Mouse (Mus musculus) c-Kit-positive CD71-negative TER-119-negative erythroid progenitor cells, embryonic 14.5 days (primary cell): ENCODE results near the gene Gm8332.
"Not testable (repeated sequence)": the region's sequence is repeated elsewhere in the genome, so short reads cannot be mapped to it uniquely, and the experiment has no call there.

Experiments used
- DNase-seq: peaks from one replicate; pipeline ENCODE4 v3.0.0-alpha.2; 2013; ENCODE audit warnings: low read depth

The Gm8332 gene

DNA sequence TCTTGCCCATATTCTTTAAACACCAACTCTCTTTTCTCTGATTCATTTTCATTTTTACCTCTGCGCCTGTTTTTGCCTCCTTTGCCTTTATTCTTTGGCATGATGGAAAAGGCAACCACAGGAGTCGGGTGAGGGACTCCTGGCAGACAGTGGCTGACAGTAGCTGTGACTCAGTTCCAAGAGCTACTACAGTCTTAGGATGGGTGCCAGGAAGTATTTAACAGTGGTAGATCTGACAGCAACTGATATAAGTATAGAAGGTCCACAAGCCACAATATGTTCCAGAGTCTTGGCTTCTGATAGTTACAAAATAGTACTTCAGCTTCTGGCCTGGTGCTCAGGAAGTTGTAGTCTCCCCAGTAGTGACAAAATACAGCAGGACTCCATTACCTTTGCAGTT, at the start of gene Gm8332:
Gene Gm8332 (minus strand): TSS at position 101 of the 400 bp plus-strand sequence.
- DNase-seq, result not testable (repeated sequence)

DNA sequence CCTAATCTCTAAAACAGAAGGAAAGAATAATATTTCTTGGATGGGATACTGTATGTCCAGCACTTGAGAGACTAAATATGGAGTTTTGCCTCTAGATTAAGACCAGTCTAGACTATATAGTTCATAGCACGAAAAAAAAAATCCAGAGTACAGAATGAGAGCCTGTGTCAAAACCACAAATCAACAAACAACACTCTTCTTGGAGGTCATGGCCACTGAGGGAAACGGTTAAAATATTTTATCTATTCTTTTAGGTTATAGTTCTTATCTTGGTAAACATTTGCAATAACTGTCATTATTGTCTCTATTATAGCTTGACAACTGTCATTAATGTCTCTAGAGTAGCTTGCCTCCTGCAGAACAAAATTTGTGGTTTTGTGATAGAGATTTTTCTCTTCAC, 47.3 kb upstream of the Gm8332 start:
- not testable (repeated sequence) for DNase-seq

DNA sequence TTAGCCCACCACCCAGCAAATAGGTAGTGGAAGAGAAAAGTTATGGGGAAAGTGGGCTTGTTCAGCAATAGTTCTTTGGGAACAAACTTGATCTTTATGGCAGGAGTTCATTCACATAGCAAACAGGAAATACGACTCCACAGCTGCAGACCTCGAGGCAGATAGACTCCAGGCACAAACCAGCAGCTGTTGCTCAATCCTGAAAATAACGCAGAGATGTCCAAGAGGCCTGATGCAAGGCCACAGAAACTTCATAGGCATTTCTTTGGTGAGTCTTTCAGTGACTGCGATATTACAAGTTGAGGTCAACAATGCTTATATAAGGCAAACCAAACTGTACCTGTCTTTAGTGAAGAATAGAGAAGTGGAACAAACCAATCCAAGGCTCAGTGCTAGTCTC, 43.2 kb upstream of the Gm8332 start:
- not testable (repeated sequence) for DNase-seq

DNA sequence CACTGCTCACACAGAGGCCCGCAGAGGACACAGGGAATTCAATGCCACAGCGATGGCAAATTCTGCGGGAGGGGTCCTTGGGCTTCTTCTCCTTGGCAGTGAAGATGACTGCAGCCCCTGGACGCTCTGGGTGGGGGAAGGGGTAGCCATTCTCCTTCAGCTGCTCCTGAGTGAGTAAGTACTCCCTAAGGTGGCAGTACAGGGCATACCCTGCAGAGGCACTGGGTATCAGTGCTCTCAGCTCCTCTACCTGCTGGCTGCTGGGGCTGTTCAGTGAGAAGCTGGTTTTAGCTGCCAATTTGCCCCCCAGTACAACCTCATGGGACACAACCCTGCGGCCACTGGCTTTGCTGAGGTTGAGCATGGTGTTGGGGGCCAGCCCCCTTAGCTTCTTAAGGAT, 35.3 kb upstream of the Gm8332 start:
- not testable (repeated sequence) for DNase-seq

DNA sequence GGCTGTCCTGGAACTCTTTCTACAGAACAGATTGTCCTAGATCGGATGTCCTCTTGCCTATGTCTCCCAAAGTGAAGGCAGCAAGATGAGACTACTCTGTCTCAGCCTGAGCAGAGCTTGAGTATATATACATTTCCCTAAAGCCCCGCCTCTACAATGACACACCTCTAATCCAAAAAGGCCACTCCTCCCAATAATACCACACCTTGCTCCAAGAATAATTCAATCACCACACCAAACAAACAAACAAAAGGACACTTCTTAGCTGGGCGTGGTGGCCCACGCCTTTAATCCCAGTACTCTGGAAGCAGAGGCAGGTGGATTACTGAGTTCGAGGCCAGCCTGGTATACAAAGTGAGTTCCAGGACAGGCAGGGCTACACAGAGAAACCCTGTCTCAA, 24.5 kb upstream of the Gm8332 start, which contains the start of gene Gm5662:
Gene Gm5662 (minus strand): TSS at position 101 of the 400 bp plus-strand sequence.
- not testable (repeated sequence) for DNase-seq

DNA sequence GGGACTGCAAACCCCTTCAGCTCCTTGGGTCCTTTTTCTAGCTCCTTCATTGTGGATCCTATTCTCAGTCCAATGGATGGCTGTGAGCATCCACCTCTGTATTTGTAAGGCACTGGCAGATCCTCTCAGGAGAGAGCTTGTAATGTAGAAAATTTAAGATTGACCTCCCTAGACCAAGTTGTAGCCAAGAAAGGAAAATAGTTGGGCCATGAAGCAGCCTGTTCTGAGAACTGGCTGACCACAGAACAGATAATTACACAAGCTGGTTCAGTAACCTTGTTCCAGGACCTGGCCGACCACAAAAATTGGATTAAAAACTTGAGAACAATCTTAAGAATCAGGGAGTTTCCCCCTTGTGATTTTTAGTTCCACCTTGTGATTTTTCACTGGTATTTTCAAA, 7.3 kb upstream of the Gm8332 start:
- no peak for DNase-seq

DNA sequence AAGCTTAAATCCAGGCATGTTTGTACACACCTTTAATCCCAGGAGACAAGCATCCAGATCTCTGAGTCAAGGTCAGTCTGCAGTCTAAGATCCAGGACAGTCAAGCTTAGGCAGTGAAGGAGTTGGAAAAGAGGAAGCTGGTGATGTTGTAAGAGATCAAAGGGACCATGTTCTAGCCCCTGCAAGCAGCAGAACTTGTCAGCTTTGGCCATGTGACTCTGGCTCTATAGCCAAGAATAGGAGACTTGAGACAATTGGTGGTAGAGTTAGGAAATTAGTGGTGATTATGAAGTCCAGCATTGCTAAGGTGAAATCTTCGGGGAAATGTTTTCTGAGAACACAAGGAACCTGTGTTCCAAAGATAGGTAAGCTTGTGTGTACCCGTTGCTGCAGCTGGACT, 6.0 kb upstream of the Gm8332 start:
- DNase-seq, result not testable (repeated sequence)

DNA sequence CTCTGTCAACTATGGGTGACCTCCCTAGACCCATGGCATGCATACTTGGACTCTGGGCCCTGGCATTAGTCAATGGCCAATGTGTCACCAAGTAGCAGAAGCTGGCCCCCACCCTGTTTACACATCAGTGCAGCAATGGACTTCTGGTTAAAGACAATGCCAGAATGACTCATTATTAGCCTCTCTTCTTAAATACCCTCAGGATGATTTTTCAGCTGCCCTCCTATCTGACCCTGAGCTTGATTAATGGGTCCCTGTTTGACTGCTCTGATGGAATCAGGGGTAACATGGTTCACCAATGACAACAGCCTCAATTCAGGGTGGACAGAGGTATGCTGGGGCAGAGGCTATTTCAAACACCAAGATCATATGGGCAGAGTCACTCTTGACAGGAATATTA, 4.1 kb downstream of the Gm8332 start:
- not testable (repeated sequence) for DNase-seq

DNA sequence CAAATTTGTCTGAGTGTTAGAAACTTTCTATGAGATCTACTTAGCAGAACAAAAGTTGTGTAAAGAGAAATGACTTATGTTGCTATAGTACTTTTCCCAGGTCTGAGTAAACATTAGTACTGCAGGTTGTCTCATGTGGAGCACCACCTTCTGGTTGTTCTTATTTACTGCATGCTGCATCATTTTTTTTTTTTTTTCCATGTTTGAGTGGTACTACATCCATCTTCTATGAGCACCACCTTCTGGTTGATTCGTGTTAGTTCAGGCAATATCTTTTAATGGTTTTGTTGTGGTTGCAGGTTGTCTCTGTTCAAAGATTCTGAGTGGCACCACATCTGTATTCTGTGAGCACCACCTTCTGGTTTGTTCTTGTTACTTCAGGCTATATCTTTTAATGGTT, 7.0 kb downstream of the Gm8332 start:
- not testable (repeated sequence) for DNase-seq

DNA sequence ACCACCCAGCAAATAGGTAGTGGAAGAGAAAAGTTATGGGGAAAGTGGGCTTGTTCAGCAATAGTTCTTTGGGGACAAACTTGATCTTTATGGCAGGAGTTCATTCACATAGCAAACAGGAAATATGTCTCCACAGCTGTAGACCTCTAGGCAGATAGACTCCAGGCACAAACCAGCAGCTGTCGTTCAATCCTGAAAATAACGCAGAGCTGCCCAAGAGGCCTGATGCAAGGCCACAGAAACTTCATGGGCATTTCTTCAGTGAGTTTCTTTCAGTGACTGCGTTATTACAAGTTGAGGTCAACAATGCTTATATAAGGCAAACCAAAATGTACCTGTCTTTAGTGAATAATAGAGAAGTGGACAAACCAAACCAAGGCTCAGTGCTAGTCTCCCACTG, 30.5 kb downstream of the Gm8332 start:
- no peak for DNase-seq

DNA sequence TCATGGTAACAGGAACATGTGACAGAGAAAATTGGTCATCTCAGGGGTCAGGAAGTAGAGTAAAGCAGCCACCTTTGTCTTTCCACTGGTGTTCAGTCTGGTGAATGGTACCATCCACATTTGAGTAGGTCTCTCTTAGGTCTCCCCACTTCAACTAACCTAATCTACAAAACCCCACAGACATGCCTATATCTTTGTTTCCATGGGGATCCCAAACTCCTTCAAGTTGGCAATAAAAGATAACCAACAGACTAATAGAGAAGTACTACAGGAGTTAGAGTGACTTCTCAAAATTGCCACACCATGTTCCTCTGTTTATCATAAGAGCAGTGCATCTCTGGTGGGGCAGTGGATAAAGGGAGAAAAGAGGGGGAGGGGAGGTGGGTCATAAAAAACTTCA, 31.8 kb downstream of the Gm8332 start:
- DNase-seq, result not testable (repeated sequence)

DNA sequence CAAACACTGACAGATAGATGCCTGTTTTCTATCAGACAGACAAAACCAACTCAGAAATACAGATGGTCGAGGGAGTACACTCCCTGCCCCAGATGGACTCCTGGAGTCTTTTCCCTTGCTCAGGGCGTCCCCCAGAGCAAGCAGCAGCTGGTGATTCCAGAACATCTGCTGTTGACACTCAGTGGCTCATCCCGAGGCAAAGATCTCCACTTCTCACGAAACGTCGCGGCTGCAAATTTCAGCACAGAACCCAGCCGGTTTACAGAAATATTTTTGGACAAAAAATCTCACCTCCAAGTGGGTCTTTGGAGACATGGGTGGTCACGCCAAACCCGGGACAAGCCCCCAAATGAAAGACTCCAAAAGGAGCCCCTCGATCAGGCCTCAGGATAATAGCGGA, 35.3 kb downstream of the Gm8332 start:
- no peak for DNase-seq

DNA sequence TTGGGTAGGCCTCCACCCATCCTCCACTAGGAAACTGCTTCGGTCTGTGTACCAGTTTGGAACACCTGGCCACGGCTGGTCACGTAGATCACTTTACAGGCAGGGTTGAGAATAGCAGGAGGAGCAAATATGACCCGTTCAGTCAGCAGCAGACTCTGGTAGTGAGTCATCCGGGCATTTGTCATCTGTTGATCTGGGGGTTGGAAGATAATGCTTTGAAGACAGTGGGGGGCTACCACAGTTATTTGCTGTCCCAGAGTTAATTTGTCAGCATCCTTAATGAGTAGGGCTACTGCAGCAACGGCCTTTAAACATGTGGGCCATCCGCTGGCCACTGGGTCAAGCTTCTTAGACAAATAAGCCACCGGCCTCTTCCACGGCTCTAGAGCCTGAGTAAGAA, 38.4 kb downstream of the Gm8332 start:
- not testable (repeated sequence) for DNase-seq

DNA sequence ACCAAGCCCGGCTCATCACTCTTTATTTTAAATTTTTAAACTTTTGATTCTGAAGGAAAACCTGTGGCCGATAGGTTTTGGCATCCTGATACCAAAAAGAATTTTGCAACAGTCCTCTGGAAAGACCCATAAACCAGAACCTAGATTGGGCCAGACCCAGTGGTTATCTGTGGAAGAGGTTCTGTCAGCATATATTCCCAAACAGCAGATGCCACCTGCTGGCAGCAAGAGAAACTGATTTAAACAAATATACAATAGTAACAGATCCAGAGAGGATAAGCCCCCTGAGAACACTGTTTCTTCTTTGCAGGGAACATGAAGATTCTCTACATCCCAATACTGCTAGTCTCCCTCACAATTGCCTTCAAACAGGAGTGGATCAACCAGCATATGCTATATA, 47.0 kb downstream of the Gm8332 start:
- no peak for DNase-seq
